Mouse (Mus musculus): ENCODE data around the gene Slfnl1. TPM values are rescaled to one million over a fixed set of nuclear protein-coding genes. Genes with fewer than 3 reads are reported as not detected.

Gene Slfnl1
- polyA plus RNA-seq, 1 experiment, result not detected

GRCm38 (mm10) chr4:120523092-120523491, 8.9 kb upstream of the Slfnl1 start:
- Histone ChIP-seq H3K4me1 (ENCODE audit: control insufficient read depth) (no peaks in the 10 kb centered on the region), H3K36me3 (ENCODE audit: control insufficient read depth) (peaks cover 84% of the 10 kb centered on the region), H3K27me3 (ENCODE audit: control insufficient read depth) (no peaks in the 10 kb centered on the region), H3K9me3 (ENCODE audit: control insufficient read depth, low read length) (no peaks in the 10 kb centered on the region), H3K4me3 (replicated peaks) (no peak overlapping the region)
- TF ChIP-seq TAL1 (IDR thresholded peaks at IDR 0.05; ENCODE audit: low read length), result no peak
- TF ChIP-seq GATA1 (IDR thresholded peaks at IDR 0.05; ENCODE audit: low read length), result no peak

GRCm38 (mm10) chr4:120528171-120528570, 3.9 kb upstream of the Slfnl1 start:
- Histone ChIP-seq H3K36me3 (ENCODE audit: control insufficient read depth) (peaks cover 80% of the 10 kb centered on the region), H3K4me1 (ENCODE audit: control insufficient read depth) (no peaks in the 10 kb centered on the region), H3K27me3 (ENCODE audit: control insufficient read depth) (no peaks in the 10 kb centered on the region), H3K9me3 (ENCODE audit: control insufficient read depth, low read length) (no peaks in the 10 kb centered on the region), H3K4me3 (replicated peaks) (no peak overlapping the region)
- no peak for TF ChIP-seq TAL1 (IDR thresholded peaks at IDR 0.05; ENCODE audit: low read length)
- TF ChIP-seq GATA1 (IDR thresholded peaks at IDR 0.05; ENCODE audit: low read length), result no peak

- no peak overlapping the region for H3K4me3 ChIP-seq (replicated peaks)
Measured at GRCm38 (mm10) chr4:120538664-120539063, 6.6 kb downstream of the Slfnl1 start.

GRCm38 (mm10) chr4:120544896-120545295, 12.9 kb downstream of the Slfnl1 start:
- Histone ChIP-seq H3K36me3 (ENCODE audit: control insufficient read depth) (peaks cover 99% of the 10 kb centered on the region), H3K9me3 (ENCODE audit: control insufficient read depth, low read length) (no peaks in the 10 kb centered on the region), H3K4me3 (replicated peaks) (no peak overlapping the region), H3K27me3 (ENCODE audit: control insufficient read depth) (no peaks in the 10 kb centered on the region), H3K4me1 (ENCODE audit: control insufficient read depth) (no peaks in the 10 kb centered on the region)
- TF ChIP-seq GATA1 (IDR thresholded peaks at IDR 0.05; ENCODE audit: low read length), result no peak
- TF ChIP-seq TAL1 (IDR thresholded peaks at IDR 0.05; ENCODE audit: low read length), result no peak

More at GRCm38 (mm10) chr4:120538664-120539063, 6.6 kb downstream of the Slfnl1 start:
- no peaks in the 10 kb centered on the region for H3K4me1 ChIP-seq (ENCODE audit: control insufficient read depth)
- H3K9me3 ChIP-seq (ENCODE audit: control insufficient read depth, low read length), result no peaks in the 10 kb centered on the region
- peaks cover 53% of the 10 kb centered on the region for H3K36me3 ChIP-seq (ENCODE audit: control insufficient read depth)
- H3K27me3 ChIP-seq (ENCODE audit: control insufficient read depth), result no peaks in the 10 kb centered on the region
- TF ChIP-seq TAL1 (IDR thresholded peaks at IDR 0.05; ENCODE audit: low read length) (no peak), GATA1 (IDR thresholded peaks at IDR 0.05; ENCODE audit: low read length) (no peak)

- peaks cover 2% of the 10 kb centered on the region; the same call in 1 of the 2 replicates for H3K4me1 ChIP-seq (ENCODE audit: control insufficient read depth)
- no peaks in the 10 kb centered on the region for H3K9me3 ChIP-seq (ENCODE audit: control insufficient read depth, low read length)
- TF ChIP-seq GATA1 (IDR thresholded peaks at IDR 0.05; ENCODE audit: low read length), result no peak
- TF ChIP-seq TAL1 (IDR thresholded peaks at IDR 0.05; ENCODE audit: low read length), result no peak
- peaks cover 98% of the 10 kb centered on the region for H3K36me3 ChIP-seq (ENCODE audit: control insufficient read depth)
- H3K4me3 ChIP-seq (replicated peaks), result no peak overlapping the region
- H3K27me3 ChIP-seq (ENCODE audit: control insufficient read depth), result no peaks in the 10 kb centered on the region
Measured at GRCm38 (mm10) chr4:120556592-120556991, 24.6 kb downstream of the Slfnl1 start.

GRCm38 (mm10) chr4:120565726-120566125, 33.7 kb downstream of the Slfnl1 start:
- H3K36me3 ChIP-seq (ENCODE audit: control insufficient read depth), result peaks cover 71% of the 10 kb centered on the region
- no peaks in the 10 kb centered on the region for H3K27me3 ChIP-seq (ENCODE audit: control insufficient read depth)
- no peak overlapping the region for H3K4me3 ChIP-seq (replicated peaks)
- TF ChIP-seq GATA1 (IDR thresholded peaks at IDR 0.05; ENCODE audit: low read length) (no peak), TAL1 (IDR thresholded peaks at IDR 0.05; ENCODE audit: low read length) (no peak)
- H3K9me3 ChIP-seq (ENCODE audit: control insufficient read depth, low read length), result no peaks in the 10 kb centered on the region
- H3K4me1 ChIP-seq (ENCODE audit: control insufficient read depth), result peaks cover 37% of the 10 kb centered on the region

DNA sequence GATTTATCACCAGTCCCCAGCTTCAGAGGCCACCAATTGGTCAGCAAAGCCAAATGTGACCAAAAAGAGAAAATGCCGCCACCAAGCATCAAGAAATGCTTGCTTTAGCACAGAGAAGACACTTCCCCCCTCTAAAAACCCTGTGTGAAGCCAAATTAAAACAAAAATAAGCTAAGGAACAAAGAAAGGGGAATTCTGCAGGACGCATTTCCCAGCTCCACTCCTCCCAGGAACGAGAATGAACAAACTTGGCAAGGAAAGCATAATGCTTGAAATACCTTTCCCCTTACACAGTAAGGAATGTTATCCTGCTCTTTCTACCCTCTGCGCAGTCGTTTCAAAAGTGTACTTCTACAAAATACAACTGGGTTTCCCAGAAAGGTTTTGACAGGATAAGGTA, 36.0 kb downstream of the Slfnl1 start:
- Histone ChIP-seq H3K27me3 (ENCODE audit: control insufficient read depth) (no peaks in the 10 kb centered on the region), H3K4me1 (ENCODE audit: control insufficient read depth) (peaks cover 44% of the 10 kb centered on the region), H3K4me3 (replicated peaks) (peak overlapping the region; percentile 68), H3K36me3 (ENCODE audit: control insufficient read depth) (peaks cover 51% of the 10 kb centered on the region), H3K9me3 (ENCODE audit: control insufficient read depth, low read length) (no peaks in the 10 kb centered on the region)
- TF ChIP-seq TAL1 (IDR thresholded peaks at IDR 0.05; ENCODE audit: low read length), result no peak
- TF ChIP-seq GATA1 (IDR thresholded peaks at IDR 0.05; ENCODE audit: low read length), result no peak

DNA sequence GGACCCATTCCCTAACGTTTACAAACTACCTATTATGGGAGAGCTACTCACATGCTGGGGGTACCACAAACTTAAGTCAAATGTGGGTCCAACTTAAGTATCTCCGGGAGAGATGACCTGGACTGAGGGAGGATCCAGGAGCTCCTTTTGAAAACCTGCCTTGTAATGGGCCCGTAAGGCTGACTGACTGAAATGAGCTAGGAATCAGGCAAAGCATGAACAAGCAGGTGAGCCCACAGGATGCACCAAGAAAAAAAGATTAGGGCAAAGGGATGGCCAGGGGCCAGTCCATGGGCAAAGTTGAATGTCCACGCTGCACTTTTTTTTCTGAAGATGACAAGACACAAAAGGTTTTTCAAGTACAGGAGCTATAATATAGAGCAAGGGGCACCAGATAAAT, 37.0 kb downstream of the Slfnl1 start:
- Histone ChIP-seq H3K9me3 (ENCODE audit: control insufficient read depth, low read length) (no peaks in the 10 kb centered on the region), H3K4me3 (replicated peaks) (peak overlapping the region; percentile 68), H3K36me3 (ENCODE audit: control insufficient read depth) (peaks cover 41% of the 10 kb centered on the region), H3K4me1 (ENCODE audit: control insufficient read depth) (peaks cover 44% of the 10 kb centered on the region), H3K27me3 (ENCODE audit: control insufficient read depth) (no peaks in the 10 kb centered on the region)
- no peak for TF ChIP-seq TAL1 (IDR thresholded peaks at IDR 0.05; ENCODE audit: low read length)
- TF ChIP-seq GATA1 (IDR thresholded peaks at IDR 0.05; ENCODE audit: low read length), result no peak

- no peaks in the 10 kb centered on the region for H3K27me3 ChIP-seq (ENCODE audit: control insufficient read depth)
- TF ChIP-seq GATA1 (IDR thresholded peaks at IDR 0.05; ENCODE audit: low read length) (peak; percentile 51), TAL1 (IDR thresholded peaks at IDR 0.05; ENCODE audit: low read length) (no peak)
Measured at GRCm38 (mm10) chr4:120569486-120570437, 37.7 kb downstream of the Slfnl1 start, which contains the start of gene Ctps. Ctps (minus strand) TSS chr4:120570276.

More at GRCm38 (mm10) chr4:120569486-120570437, 37.7 kb downstream of the Slfnl1 start, which contains the start of gene Ctps:
- Histone ChIP-seq H3K36me3 (ENCODE audit: control insufficient read depth) (peaks cover 34% of the 10 kb centered on the region), H3K9me3 (ENCODE audit: control insufficient read depth, low read length) (no peaks in the 10 kb centered on the region), H3K4me3 (replicated peaks) (peak within 1 kb of the TSS; percentile 68), H3K4me1 (ENCODE audit: control insufficient read depth) (peaks cover 44% of the 10 kb centered on the region)

All from erythroblast, embryonic 14.5 days (primary cell).